Mouse (Mus musculus): ENCODE data around the gene Dbn1. TPM values are rescaled to one million over a fixed set of nuclear protein-coding genes. Genes with fewer than 3 reads are reported as not detected.

Dbn1 gene
- polyA plus RNA-seq, 1 experiment from 2014 or later, result 509 TPM

GRCm38 (mm10) chr13:55429226-55429888 is 58.6 kb downstream of the Dbn1 start:
- Histone ChIP-seq H3K4me2 (ENCODE audit: low read length) (no peak overlapping the region), H3K4me3 (replicated peaks; ENCODE audit: low read depth, low read length) (no peak overlapping the region), H3K9ac (replicated peaks; ENCODE audit: low read length) (no peak overlapping the region), H3K4me1 (ENCODE audit: control insufficient read depth, insufficient read depth, low read length) (no peaks in the 10 kb centered on the region), H3K36me3 (ENCODE audit: control insufficient read depth, insufficient read depth, low read length) (no peaks in the 10 kb centered on the region), H3K9me3 (ENCODE audit: control insufficient read depth, low read length) (no peaks in the 10 kb centered on the region), H3K27ac (replicated peaks; ENCODE audit: low read depth, low read length) (no peak overlapping the region), H3K27me3 (ENCODE audit: control insufficient read depth, insufficient read depth, low read length) (no peaks in the 10 kb centered on the region)
- 81% methylated on average over 12 of the region's 12 CpGs for WGBS
- DNase-seq (no peak), ATAC-seq (ENCODE audit: low FRiP score, low TSS enrichment) (no peak)

GRCm38 (mm10) chr13:55426613-55427012 is 61.3 kb downstream of the Dbn1 start, which contains the start of gene F12:
Gene F12 (minus strand): TSS chr13:55426793.
- DNase-seq (no peak), ATAC-seq (ENCODE audit: low FRiP score, low TSS enrichment) (no peak)
- no peak within 1 kb of the TSS for H3K4me2 ChIP-seq (ENCODE audit: low read length)
- peaks cover under 1% of the 10 kb centered on the region; the same call in 1 of the 2 replicates for H3K4me1 ChIP-seq (ENCODE audit: control insufficient read depth, insufficient read depth, low read length)
- no peaks in the 10 kb centered on the region for H3K9me3 ChIP-seq (ENCODE audit: control insufficient read depth, low read length)
- no peaks in the 10 kb centered on the region for H3K36me3 ChIP-seq (ENCODE audit: control insufficient read depth, insufficient read depth, low read length)
- 91% methylated on average over 10 of the region's 10 CpGs for WGBS
- no peak within 1 kb of the TSS for H3K27ac ChIP-seq (replicated peaks; ENCODE audit: low read depth, low read length)
- peaks cover 6% of the 10 kb centered on the region for H3K27me3 ChIP-seq (ENCODE audit: control insufficient read depth, insufficient read depth, low read length)
- no peak within 1 kb of the TSS for H3K9ac ChIP-seq (replicated peaks; ENCODE audit: low read length)
- no peak within 1 kb of the TSS for H3K4me3 ChIP-seq (replicated peaks; ENCODE audit: low read depth, low read length)

Small RNA genes within 50 kb of the gene (microRNA-seq; reads per million reads assigned to microRNA genes)
- gene Mir6943, result not detected
- gene Mir6944, result 88.6 reads per million, percentile 54 among the genes with 10 or more reads in this experiment
- 1.3 reads per million for gene Mir6945

Other genes with a start within 250 kb of the Dbn1 start
- gene Prelid1, start 167.6 kb downstream of the Dbn1 start, polyA plus RNA-seq (2014; fragmentation: Nextera tagmentation; extraction: Ambion mirVana), result 325 and 336 TPM in 2 replicates
- 108 and 114 TPM in 2 replicates for gene Rab24, start 166.2 kb downstream of the Dbn1 start, polyA plus RNA-seq (2014; fragmentation: Nextera tagmentation; extraction: Ambion mirVana)
- gene Mxd3, start 158.3 kb downstream of the Dbn1 start, polyA plus RNA-seq (2014; fragmentation: Nextera tagmentation; extraction: Ambion mirVana), result 9.9 and 12.1 TPM in 2 replicates
- gene Lman2, start 125.3 kb downstream of the Dbn1 start, polyA plus RNA-seq (2014; fragmentation: Nextera tagmentation; extraction: Ambion mirVana), result 37.5 and 51.8 TPM in 2 replicates
- 0.30 and 0.33 TPM in 2 replicates for gene Rgs14, start 118.4 kb downstream of the Dbn1 start, polyA plus RNA-seq (2014; fragmentation: Nextera tagmentation; extraction: Ambion mirVana)
- not detected in 2 replicates for gene Slc34a1, start 89.9 kb downstream of the Dbn1 start, polyA plus RNA-seq (2014; fragmentation: Nextera tagmentation; extraction: Ambion mirVana)
- 0.59 TPM in 1 of 2 replicates, not detected in the other for gene Pfn3, start 72.9 kb downstream of the Dbn1 start, polyA plus RNA-seq (2014; fragmentation: Nextera tagmentation; extraction: Ambion mirVana)
- not detected in 2 replicates for gene F12, start 61.3 kb downstream of the Dbn1 start, polyA plus RNA-seq (2014; fragmentation: Nextera tagmentation; extraction: Ambion mirVana)
- gene Grk6, start 43.0 kb downstream of the Dbn1 start, polyA plus RNA-seq (2014; fragmentation: Nextera tagmentation; extraction: Ambion mirVana), result 41.8 and 44.0 TPM in 2 replicates
- gene Prr7, start 23.8 kb downstream of the Dbn1 start, polyA plus RNA-seq (2014; fragmentation: Nextera tagmentation; extraction: Ambion mirVana), result 7.0 and 34.3 TPM in 2 replicates
- gene Pdlim7, start 25.6 kb upstream of the Dbn1 start, polyA plus RNA-seq (2014; fragmentation: Nextera tagmentation; extraction: Ambion mirVana), result 126 and 154 TPM in 2 replicates
- 3.4 and 4.0 TPM in 2 replicates for gene Dok3, start 41.2 kb upstream of the Dbn1 start, polyA plus RNA-seq (2014; fragmentation: Nextera tagmentation; extraction: Ambion mirVana)
- 56.2 and 57.6 TPM in 2 replicates for gene Ddx41, start 48.5 kb upstream of the Dbn1 start, polyA plus RNA-seq (2014; fragmentation: Nextera tagmentation; extraction: Ambion mirVana)
- 50.0 and 57.6 TPM in 2 replicates for gene Fam193b, start 83.0 kb upstream of the Dbn1 start, polyA plus RNA-seq (2014; fragmentation: Nextera tagmentation; extraction: Ambion mirVana)
- gene Tmed9, start 85.6 kb upstream of the Dbn1 start, polyA plus RNA-seq (2014; fragmentation: Nextera tagmentation; extraction: Ambion mirVana), result 61.3 and 126 TPM in 2 replicates
- gene B4galt7, start 111.8 kb upstream of the Dbn1 start, polyA plus RNA-seq (2014; fragmentation: Nextera tagmentation; extraction: Ambion mirVana), result 24.5 and 28.8 TPM in 2 replicates
- gene Caml, start 134.9 kb upstream of the Dbn1 start, polyA plus RNA-seq (2014; fragmentation: Nextera tagmentation; extraction: Ambion mirVana), result 99.3 and 104 TPM in 2 replicates
- gene Ddx46, start 146.9 kb upstream of the Dbn1 start, polyA plus RNA-seq (2014; fragmentation: Nextera tagmentation; extraction: Ambion mirVana), result 29.3 and 32.1 TPM in 2 replicates
- 78.7 and 98.2 TPM in 2 replicates for gene B230219D22Rik, start 205.0 kb upstream of the Dbn1 start, polyA plus RNA-seq (2014; fragmentation: Nextera tagmentation; extraction: Ambion mirVana)
- gene Txndc15, start 226.5 kb upstream of the Dbn1 start, polyA plus RNA-seq (2014; fragmentation: Nextera tagmentation; extraction: Ambion mirVana), result 134 and 143 TPM in 2 replicates
- 15.4 and 21.2 TPM in 2 replicates for gene Pcbd2, start 239.3 kb upstream of the Dbn1 start, polyA plus RNA-seq (2014; fragmentation: Nextera tagmentation; extraction: Ambion mirVana)

Data from midbrain, embryonic 14.5 days (tissue).